Mouse (Mus musculus) regulatory T cell (primary cell): ENCODE data around the gene Obsl1.

Experiments
- in situ Hi-C: fragments of 300-600 bp; cut with MboI, MseI; formaldehyde crosslinking; loops from one replicate; pipeline ENCODE4 v1.15.1; 2025; ENCODE audit warnings: high pct_unique_total_duplicates

Gene Obsl1

DNA sequence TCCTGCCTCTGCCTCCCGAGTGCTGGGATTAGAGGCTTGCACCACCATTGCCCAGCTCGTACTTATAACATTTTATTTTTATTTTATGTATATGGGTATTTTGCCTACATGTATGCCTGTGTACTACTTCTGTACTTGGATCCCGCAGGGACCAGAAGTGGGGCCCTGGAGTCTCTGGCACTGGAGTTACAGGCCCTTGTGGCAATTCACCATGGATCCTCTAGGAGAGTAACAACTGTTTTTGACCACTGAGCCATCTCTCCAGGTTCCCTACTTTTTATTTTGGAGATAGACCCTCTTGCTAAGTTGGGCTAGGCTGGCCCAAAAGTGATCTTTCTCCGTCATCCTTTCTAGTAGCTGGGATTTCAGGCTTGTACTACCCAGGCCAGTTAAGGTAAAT, 12.2 kb upstream of the Obsl1 start:
- in situ Hi-C loops, result no loop called here

DNA sequence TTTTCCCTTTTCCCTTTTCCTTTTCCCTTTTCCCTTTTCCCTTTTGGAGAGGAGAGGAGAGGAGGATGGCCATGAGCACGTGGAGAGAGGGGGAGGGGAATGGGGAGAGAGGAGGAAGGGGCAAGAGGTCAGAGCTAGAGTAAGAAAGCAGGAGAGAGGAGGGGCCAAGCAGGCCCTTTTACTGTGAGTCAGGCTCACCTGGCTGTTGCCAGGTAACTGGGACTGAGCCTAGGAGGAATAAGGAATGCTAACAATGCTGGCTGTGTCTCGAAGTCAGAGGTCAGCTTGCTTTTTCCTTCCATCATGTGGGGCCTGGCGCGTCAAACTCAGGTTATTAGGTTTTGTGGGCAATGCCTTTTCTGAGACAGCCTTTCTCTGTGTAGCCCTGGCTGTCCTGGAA, 11.7 kb upstream of the Obsl1 start:
- in situ Hi-C loops, result no loop called here

DNA sequence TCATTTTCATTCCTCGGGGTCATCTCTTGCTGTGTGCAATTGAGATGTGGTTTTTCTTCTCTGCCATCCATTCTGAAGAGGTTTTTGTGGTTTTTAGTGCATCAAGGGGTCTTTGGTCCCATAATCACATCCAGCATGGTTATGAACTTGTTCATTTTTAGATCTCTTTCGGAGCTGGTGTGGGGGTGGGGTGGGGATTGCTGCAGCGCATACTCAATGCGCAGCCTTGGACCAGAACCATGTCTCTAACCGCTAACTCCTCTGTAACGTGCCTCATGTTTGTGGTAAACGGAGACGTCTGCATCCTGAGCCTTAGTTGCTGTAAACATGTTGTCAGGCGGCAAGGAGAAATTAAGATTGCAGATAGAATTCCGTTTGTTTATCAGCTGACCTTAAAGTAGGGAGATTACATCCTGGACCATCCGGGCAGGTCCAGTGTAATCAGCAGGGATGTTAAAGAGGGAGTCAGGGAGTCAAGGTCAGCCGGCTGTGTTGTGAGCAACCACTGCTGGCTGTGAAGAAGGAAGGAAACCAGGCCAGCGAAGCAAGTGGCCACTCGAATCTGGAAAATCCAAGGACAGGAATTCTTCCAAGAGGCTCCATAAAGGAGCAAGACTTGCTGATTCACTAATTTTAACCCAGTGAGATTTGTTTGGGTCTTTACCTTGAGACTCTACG, 10.6 kb upstream of the Obsl1 start:
- in situ Hi-C loops, result no loop called here

DNA sequence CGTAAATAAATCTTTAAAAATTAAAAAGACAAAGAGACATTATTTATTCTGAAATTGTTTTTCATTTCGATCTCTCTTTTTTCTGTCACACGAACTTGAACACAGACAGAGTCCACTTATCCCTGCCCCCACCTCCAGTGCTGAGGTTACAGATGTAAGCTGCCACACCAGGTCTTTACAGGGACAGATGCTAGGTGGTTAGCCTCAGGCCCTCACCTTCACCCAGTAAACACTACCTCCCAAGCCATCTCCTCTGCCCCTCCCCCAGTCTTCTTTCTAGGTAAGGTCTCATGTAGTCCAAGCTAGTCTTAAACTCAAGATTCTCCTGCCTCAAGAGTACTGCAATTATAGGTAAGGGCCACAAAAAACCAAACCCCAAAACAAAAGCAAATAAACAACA, 6.3 kb upstream of the Obsl1 start:
- in situ Hi-C loops, result no loop called here

DNA sequence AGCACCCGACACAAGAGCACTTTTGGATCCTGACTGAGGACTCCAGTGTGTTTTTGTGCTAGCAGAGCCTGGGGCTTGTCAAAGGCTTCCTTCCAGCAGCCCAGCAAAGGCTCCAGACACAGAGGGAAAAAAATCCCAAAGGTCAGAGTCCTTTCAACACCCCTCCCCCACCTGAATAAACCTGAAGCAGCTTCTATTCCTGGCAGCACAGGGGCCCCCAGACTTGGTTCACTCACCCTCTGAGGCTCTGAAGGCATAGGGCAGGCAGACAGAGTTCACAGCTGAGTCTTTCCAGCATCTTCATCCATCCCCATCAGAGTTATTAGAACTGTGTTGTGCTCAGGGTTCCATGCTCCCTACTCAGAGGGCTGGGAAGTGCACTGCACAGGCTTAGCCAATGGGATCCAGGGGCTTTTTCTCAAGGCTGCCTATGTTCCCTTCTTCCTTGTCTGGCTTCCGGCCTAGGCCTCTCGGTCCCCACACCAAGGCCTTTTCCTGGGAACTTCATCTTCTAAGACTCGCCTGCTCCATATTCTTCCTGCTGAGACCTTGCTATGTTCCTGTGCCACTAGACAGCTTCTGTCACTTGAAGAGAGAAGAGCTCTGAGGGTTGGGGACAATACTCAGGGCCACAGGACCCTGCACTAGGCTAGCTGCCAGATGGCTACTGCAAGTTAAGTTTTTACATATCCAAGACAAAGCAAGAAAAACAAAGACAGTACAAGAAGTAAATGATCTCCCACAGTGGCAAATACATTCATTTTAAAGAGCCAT, 5.4 kb upstream of the Obsl1 start:
- in situ Hi-C loops, result no loop called here

DNA sequence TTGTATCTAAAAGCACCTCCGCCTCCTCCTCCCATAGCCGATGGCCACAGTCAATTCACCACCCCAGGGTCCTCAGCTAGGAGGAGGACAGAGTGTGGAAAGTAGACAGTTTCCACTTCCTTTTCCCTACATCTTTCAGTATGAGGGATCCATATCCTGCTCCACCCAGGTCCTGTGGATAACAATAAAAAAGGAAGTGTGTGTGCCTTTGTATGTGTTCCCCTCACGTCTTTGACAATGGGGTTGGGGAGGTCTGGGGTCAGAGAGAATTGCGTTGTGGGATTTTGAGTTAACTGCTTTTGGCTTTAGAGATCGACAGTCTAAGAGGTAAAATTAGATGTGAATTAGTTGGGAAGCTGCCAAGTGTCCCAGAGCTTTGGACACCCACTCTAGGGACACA, 3.9 kb upstream of the Obsl1 start:
- in situ Hi-C loops, result no loop called here

DNA sequence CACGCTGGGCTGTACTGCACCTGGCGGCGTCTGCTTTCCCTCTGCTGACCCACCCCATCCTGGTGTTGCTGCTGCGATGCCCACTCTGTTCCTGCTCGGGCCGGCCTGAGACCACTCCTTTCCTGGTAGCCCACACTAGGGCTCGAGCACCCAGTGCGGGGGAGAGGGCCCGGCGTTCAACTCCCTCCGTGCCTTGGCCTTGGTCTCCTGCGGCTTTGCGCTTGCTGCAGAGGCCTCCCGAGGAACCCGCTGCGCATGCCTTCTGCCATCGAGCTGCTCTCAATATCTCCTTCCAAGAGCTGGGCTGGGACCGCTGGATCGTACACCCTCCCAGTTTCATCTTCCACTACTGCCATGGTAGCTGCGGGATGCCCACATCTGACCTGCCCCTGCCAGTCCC, 3.3 kb upstream of the Obsl1 start:
- in situ Hi-C loops, result no loop called here

DNA sequence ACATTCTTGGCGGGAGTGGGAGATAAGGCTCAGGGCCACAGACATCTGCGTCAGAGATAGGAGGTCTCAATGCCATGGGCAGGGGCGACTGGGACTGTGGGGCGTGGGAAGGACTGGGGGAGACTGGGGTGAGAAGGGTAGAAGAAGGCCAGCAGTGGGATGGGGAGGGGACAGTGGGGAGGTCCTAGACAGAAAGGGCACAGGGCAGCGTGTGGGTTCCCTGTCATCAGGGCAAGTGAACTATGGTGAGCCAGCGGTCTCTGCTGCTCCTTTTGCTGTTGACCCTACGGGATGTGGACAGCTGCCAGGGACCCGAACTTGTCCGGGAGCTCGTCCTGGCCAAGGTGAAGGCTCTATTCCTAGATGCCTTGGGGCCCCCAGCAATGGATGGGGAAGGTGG, 754 bp upstream of the Obsl1 start, which contains the start of gene Inha:
TSS of gene Inha (plus strand) at position 72 of the 400 bp plus-strand sequence.
- in situ Hi-C loops, result no loop called here

DNA sequence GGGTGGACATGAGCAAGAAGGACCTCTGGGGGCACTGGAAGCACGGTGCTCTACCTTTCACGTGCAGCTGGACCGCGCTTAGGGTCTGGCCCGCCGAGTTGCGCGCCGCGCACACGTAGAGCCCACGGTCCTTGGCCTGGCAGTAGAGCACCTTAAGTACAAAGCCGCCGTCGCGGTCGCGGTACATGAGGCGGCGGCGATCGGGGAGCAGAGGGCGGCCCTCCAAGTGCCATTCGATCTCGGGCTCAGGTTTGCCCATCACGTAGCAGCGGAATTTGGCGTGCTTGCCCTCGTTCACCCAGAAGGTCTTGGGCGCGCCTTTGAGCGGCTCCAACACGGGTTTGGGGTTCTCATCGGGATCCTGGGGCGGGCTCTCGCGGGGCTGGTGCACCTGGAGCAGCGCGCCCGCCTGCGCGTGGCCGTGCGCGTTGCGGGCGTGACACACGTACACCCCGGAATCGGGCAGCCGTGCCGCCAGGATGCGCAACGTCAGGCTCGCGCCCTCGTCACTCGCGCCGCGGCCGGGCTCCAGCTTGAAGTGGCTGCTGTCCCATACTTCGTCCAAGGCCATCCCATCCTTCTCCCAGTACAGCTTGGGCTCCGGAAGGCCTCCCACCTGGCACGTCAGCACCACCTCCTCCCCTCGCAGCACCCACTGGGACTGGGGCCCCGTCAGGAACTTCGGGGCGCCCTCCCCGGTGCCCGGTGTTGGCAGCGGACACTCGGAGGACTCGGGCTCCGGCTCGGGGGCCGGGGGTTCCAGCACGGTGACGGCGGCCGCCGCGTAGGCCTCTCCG, 895 bp downstream of the Obsl1 start:
- in situ Hi-C loops, result no loop called here

DNA sequence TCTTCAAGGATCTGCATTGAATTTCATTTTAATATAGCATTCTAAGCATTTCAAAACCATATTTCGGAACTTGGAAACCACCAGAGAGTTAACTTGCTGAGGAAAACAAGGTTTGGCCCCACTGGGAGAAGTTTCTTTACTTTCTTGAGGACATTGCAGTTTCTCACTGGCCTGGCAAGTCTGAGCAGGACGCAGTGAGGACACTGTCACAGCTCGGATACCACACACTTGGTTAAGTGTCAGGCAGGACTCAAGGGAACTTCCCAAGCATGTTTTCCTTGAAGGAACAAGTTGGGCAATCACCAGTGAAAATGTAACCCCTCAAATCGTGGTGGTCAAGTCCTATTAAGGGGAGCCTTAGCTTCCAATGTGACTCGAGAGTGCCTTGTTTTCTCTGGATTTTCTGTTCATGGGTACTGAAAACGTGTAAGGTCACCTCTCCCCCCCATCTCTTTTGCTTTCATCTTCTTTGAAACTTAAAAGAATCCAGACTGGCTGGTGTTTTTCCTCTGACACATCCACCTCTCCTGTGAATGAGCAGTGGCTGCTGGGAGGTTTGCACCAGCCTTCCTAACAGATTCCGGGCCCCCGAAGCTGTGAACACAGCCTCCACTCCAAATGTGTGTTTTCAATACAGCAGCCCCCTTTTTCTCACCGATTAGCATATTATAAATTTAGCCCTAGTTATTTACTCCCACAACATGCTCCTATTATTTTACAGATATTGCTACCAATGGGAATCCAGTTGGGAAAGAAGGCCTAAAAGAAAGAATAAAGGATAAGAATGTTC, 1.8 kb downstream of the Obsl1 start:
- in situ Hi-C loops, result no loop called here

DNA sequence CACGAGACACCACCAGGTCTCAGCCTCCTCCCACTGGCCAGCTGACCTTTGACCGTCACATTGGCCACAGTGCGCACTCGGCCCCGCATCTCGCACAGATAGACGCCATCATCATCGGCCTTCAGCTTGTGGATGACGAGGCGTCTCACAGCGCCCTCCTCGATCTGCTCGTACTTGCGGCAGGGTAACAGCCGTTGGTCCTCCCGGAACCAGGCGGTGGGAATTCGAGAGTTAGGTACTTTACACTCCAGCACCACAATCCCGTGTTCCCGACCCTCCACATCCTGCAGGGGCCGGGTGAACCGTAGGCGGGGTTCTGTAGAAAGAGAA, 2.6 kb downstream of the Obsl1 start:
- in situ Hi-C loops, result no loop called here

DNA sequence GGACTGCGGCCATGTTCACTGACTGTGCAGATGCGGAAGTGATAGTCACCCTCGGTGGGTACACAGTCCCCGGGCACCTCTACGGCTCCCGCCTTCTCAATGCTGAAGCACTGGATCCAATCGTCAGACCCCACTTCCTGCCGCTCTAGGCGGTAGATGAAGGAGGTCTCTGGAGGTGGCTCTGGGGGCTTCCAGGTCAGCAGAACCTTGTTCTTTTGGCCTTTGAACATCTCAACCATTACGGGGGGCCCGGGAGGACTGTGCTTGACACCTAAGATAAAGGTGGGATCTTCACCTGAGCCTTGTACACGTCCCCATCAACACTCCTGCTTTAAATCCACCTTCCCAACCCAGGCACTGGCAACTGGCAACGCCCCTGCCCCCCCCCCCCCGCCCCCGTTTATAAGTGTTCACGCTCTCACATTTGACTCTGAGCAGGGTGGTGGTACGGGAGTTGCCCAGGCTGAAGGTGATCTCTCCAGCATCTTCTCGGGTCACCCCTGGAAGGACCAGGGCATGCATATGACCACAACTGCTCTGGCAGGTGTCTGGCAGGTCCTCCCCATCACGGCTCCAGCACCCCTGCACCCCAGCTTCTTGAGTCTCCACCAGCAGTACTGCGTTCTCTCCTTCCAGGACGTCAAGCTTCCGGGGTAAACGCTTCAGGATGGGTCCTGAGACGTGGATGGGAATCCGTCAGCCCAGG, 3.2 kb downstream of the Obsl1 start:
- in situ Hi-C loops, result no loop called here

DNA sequence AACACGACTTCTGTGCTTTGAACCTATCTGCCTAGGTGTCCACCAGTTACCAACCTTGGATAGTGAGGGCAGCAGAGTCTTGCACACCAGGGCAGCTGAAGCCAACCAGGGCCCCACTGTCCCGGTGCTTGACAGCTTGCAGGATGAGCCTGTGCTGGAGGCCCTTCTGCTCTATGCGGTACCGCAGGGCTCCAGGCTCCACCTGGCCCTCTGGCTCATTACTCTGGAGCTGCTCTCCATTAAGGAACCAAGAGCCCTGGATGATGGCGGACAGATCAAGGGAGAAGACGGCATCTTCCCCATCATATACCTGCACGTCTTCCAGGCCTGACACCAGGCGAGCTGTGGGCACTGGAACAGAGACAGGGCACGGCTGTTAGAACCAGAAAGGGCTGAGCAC, 4.3 kb downstream of the Obsl1 start:
- in situ Hi-C loops, result no loop called here

DNA sequence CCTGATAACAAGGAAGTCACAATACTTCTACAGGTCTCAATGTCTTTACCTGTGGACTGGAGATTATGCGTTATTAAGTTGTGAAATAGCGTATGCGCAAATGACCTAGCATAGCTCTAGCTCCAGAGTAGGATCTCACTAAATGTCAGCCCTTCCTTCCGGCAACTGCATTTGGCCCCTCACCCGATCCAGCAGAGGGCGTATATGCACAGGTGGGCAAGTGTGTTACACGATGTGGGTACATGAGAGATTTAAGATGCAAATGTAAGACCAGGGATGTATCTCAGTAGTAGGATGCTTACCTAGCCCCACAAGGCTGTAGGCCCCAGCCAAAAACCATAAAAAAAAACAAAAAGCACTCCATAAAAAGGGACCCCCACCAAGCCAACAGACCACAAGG, 6.8 kb downstream of the Obsl1 start:
- in situ Hi-C loops, result no loop called here

DNA sequence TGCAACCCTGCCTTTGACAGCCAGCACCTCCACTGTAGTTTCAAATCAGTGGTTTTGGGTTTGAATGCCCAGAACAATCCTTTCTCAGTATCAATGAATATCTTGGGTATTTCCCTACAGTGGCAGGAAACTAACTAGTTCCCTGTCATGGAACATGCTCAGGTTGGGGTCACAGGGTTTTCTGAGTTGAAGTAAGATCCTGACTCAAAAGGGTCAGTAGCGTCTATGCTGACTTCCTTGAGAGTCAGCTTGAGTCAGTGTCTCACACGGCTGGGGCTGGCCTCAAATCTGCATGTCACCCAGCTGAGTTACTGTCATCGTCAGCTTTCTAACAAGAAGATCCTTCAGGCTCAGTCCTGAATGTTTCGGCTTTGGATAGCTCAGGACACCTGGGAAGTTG, 7.4 kb downstream of the Obsl1 start:
- in situ Hi-C loops, result no loop called here

DNA sequence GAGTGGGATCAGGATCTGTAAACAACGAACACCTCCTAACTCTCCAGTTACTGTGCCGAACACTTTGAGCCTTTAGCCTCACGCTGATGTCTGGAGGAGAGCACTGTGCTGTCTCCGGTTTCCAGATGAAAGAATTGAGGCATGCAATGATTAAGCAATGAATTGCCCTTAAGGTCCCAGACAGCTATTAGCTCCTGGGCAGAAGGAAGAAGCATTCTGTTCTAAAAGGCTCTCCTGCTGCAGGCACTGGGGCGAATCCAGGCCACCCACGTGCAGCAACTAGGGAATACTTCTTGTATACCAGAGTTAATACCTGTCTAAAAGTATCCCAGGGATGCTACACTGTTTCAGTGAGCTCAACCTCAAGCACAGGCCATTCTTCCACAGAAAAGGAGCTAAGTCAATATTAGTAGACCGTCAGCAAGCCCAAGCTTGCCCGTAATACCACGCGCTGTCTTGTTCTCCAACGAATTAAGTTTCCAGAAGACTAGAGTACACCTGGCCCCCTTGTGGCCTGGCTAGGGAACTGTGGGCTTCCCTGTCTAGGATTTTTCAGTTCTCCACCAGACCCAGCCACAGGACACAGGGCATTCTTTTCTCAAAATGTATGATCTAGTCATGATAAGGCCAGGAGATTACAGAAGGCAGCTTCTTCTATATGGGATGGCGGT, 11.2 kb downstream of the Obsl1 start:
- in situ Hi-C loops, result loop anchor here (5.0 kb wide), 1 partner anchor 57 kb away; no protein-coding TSS in a partner anchor

DNA sequence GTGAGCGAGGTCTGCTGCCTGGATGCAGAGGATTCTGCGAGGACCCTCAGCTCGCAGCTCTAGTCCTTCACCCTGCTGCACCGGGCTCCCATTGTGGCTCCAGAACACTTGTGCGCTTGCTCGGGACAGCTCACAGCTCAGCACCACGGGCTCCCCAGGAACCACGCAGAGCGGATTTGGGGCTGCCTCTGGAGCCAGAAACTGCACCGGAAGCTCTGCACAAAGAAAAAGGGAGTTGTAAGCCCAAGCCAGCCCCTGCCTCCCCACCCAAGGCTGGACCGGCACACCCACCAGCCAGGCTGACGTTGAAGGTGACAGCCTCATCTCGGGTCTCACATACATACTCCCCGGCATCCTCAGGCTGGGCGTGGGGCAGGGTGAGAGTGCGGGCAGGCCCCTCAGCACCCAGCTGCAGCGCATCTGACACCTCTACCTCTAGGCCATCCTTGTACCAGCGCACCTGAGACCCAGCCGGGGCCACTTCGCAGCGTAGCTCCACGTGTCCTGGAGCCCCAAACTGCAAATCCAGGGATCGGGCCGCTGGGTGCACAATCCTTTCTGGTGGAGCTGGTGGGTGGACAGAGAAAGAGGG, 13.6 kb downstream of the Obsl1 start:
- in situ Hi-C loops, result loop anchor here (5.0 kb wide), 1 partner anchor 60 kb away; no protein-coding TSS in a partner anchor

DNA sequence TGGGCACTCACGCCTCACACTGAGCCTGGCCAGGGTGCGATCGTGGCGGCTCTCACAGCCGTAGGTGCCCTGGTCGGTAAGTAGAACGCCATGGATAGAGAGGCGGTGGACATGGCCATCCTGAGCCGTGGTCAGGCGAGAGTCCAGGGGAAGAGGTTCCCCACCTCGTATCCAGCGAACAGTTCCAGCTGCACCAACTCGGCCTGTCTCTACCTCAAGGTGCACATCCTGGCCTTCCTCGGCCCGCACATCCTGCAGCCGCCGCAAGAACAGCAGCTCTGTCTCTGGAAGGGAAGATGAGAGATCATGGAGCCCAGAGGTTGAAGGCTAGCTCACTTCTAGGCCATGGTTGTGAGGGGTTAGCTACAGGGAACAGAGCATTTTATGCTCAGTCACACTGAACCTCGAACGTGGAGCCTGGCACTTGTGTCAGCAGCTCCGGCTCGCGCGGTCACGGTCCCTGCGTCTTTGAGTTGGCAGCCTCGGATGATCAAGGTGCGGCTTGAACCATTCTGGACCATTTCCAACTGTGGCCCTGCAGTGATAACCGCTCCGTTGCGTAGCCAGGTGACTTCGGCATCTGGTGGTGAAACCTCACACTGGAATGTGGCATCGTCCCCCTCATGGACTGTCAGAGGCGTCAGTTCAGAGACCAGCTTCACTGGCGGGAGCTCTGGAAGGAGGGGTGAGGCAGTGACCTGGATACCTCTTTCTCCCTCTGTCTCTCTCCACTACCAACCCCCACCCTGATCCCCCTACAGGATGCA, 15.3 kb downstream of the Obsl1 start:
- in situ Hi-C loops, result loop anchor here (5.0 kb wide), 1 partner anchor 61 kb away; no protein-coding TSS in a partner anchor

DNA sequence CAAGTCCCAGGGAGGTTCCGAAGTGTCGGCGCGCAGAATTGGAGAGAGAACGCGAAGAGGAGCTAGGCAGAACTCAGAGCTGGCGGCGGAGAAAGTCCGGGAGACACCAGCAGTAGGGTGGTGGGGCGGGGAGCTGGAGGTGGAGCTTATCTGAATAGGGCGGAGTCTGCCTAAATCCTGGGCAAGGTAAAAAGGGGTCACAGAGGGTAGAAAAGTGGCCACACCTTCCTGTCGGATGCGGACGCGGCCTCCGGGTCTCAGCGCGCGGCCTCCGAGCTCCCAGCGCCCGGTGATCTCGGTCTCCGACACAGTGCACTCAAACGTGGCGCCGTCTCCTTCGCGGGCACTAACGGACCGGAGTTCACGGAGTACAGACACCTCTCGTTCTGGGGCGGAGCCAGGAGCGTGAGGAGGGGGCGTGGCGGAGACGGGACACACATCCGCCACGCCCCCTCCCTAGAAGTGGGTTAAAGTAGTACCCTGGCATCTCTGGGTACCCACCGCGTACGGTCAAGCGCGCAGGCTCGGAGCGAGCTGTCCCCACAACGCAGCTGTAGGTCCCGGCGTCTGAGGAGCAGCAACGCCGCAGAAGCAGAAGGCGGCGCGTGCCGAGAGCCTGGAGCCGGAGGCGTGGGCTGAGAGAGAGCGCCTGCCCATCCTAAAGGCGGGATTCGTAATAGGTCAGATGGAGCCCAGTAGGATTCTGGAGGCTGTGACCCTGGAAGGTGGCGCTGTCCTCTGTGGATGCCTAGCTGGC, 18.7 kb downstream of the Obsl1 start:
- in situ Hi-C loops, result no loop called here
